In the genomic region with DNA sequence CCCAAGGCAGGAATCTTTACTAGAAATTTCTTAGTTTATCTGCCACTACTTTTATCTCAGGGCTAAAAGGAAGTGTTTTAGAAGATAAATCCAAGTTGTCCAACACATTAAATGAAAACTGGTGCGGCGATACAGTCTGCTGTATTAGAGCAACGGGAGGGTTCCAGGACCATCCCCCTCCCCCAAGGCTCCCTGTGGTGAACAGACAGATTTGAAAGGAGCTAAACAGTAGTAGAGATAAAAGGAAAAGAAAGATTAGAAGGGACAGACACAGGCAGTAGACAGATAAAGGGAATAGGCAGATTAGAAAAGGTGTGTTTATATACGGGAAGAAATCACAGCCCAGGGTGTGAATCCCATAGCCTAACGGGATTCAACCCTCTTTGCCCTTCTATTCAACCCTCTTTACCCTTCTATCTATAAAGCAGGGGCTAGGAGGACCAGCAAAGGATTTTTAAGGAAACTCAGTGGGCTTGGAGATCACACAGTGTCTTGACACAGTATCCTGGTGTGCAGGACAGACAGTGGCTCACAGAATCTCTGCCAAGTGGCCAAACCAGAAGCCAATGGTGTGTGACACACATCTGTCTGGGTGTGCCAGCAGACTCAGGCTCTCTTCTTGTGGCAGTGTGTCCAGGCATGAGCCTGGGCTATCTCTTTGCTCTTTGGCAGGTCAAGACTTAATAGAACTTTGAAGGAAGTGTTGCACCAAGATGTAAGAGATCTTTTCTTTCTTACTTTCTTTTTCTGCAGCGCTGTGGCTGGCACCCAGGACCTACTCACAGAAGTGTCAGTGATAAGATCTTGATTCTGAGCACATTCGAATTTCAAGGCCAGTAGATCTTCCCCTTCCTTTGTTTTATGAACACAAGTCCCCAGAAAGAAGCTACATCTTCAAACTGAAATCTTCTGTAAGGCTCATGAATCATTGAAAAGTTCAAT, we compare ENCODE assay signal across 17 mouse cellular contexts. TPM values are rescaled to one million over a fixed set of nuclear protein-coding genes. Genes with fewer than 3 reads are reported as not detected.
A peak's percentile ranks its signal among the peaks of the same experiment; 100 is the strongest.
DNase-seq lines count a peak whose midpoint lies in the region; ATAC-seq and TF ChIP-seq lines count a peak whose summit lies in the region.
"Had no signal": no experiment of that assay in that cellular context is flagged by ENCODE, and none has a peak within 500 bp of the region (broad histone marks: within the 10 kb centered on the region; RNA-seq: fewer than 3 reads in every experiment).

No protein-coding gene starts in this region.

- no peak for DNase-seq in heart, postnatal 0 days (ENCODE audit: low spot score)
- no peak for DNase-seq in heart, postnatal 4 days
- DNase-seq in thymus, postnatal 25 days: peak; percentile 14
- DNase-seq in thymus, postnatal 14 days: no peak
- DNase-seq in naive thymus-derived CD4-positive, alpha-beta T cell, adult 2 months (ENCODE audit: low read depth): peak; percentile 64
- no peak for DNase-seq in embryonic facial prominence, embryonic 10.5 days (ENCODE audit: low spot score)
- no peak for DNase-seq in neural tube, embryonic 10.5 days (ENCODE audit: extremely low spot score, low spot score)
- DNase-seq: adrenal gland, postnatal 25 days; cerebellum, adult 8-10 months; gastrocnemius, postnatal 25 days had no signal

- H3K9ac ChIP-seq in heart, postnatal 0 days (replicated peaks; ENCODE audit: low read depth, low read length): no peak overlapping the region
- H3K9ac ChIP-seq: embryonic facial prominence, embryonic 15.5 days; heart, embryonic 15.5 days; hindbrain, embryonic 15.5 days; limb, embryonic 12.5 days; liver, embryonic 14.5 days had no signal

- TF ChIP-seq CTCF in heart, postnatal 0 days (IDR thresholded peaks at IDR 0.05; ENCODE audit: low read depth): no peak

- H3K27me3 ChIP-seq in heart, postnatal 0 days (ENCODE audit: control insufficient read depth, insufficient read depth, low read length): no peaks in the 10 kb centered on the region
- no peaks in the 10 kb centered on the region for H3K27me3 ChIP-seq in embryonic facial prominence, embryonic 10.5 days (replicated peaks; ENCODE audit: low read depth, poor library complexity, severe bottlenecking)
- H3K27me3 ChIP-seq: embryonic facial prominence, embryonic 15.5 days; heart, embryonic 15.5 days; hindbrain, embryonic 15.5 days had no signal

- H3K27ac ChIP-seq in heart, postnatal 0 days (ENCODE audit: low read depth): peak overlapping the region; percentile 60; the same call in 1 of the 2 replicates
- no peak overlapping the region for H3K27ac ChIP-seq in embryonic facial prominence, embryonic 10.5 days (replicated peaks)
- H3K27ac ChIP-seq: embryonic facial prominence, embryonic 15.5 days; forebrain, embryonic 10.5 days; heart, embryonic 15.5 days; hindbrain, embryonic 15.5 days; limb, embryonic 12.5 days; liver, embryonic 14.5 days had no signal

- H3K4me2 ChIP-seq in heart, postnatal 0 days (ENCODE audit: low read depth, low read length): no peak overlapping the region
- H3K4me2 ChIP-seq: embryonic facial prominence, embryonic 15.5 days; heart, embryonic 15.5 days; hindbrain, embryonic 15.5 days; limb, embryonic 12.5 days had no signal

- WGBS in heart, postnatal 0 days: 33% methylated on average over 7 of the region's 7 CpGs
- 59% methylated on average over 7 of the region's 7 CpGs for WGBS in embryonic facial prominence, embryonic 10.5 days

- peaks cover 19% of the 10 kb centered on the region for H3K4me1 ChIP-seq in heart, postnatal 0 days (ENCODE audit: control insufficient read depth, insufficient read depth)
- H3K4me1 ChIP-seq in embryonic facial prominence, embryonic 10.5 days: 0 out of 2 replicates have a peak, but pooled peaks cover 2% of the 10 kb centered on the region
- H3K4me1 ChIP-seq: embryonic facial prominence, embryonic 15.5 days; hindbrain, embryonic 15.5 days; limb, embryonic 12.5 days had no signal

- H3K4me3 ChIP-seq in heart, postnatal 0 days (ENCODE audit: low read depth, low read length): no peak overlapping the region
- H3K4me3 ChIP-seq in embryonic facial prominence, embryonic 10.5 days: no peak overlapping the region
- H3K4me3 ChIP-seq: embryonic facial prominence, embryonic 15.5 days; forebrain, embryonic 10.5 days; heart, embryonic 15.5 days; hindbrain, embryonic 15.5 days; limb, embryonic 12.5 days had no signal

- TF ChIP-seq EP300 in heart, postnatal 0 days (IDR thresholded peaks at IDR 0.05; ENCODE audit: low read depth): no peak

- H3K36me3 ChIP-seq in heart, postnatal 0 days (replicated peaks; ENCODE audit: control insufficient read depth, insufficient read depth, low read length): no peaks in the 10 kb centered on the region
- H3K36me3 ChIP-seq in embryonic facial prominence, embryonic 10.5 days (replicated peaks): no peaks in the 10 kb centered on the region
- H3K36me3 ChIP-seq: embryonic facial prominence, embryonic 15.5 days; forebrain, embryonic 10.5 days; heart, embryonic 15.5 days; hindbrain, embryonic 15.5 days; limb, embryonic 12.5 days had no signal

- H3K9me3 ChIP-seq in heart, postnatal 0 days (replicated peaks; ENCODE audit: control insufficient read depth, low read length): no peaks in the 10 kb centered on the region
- H3K9me3 ChIP-seq in embryonic facial prominence, embryonic 10.5 days: peaks cover 12% of the 10 kb centered on the region; the same call in 1 of the 2 replicates
- H3K9me3 ChIP-seq: embryonic facial prominence, embryonic 15.5 days; heart, embryonic 15.5 days; hindbrain, embryonic 15.5 days had no signal

- ATAC-seq in heart, postnatal 0 days (ENCODE audit: insufficient read depth, low read depth): no peak
- peak; percentile 81 for ATAC-seq in activated CD4-positive, CD25-positive, alpha-beta regulatory T cell, adult 4 months

RNA-seq across cellular contexts. Expression of gene Nup210, which starts 7.9 kb away (rescaled TPM):
- 9.7 and 13.4 TPM in 2 replicates for total RNA-seq in heart, postnatal 0 days (2014; rRNA removed; ENCODE audit: low replicate concordance)
- 1.6 TPM in 2 replicates for polyA plus RNA-seq in heart, postnatal 0 days (2015; fragmentation: Nextera tagmentation; extraction: Ambion mirVana)
- 10 to 100 TPM; 13.1 to 15.4 TPM for total RNA-seq in heart, postnatal 4 days (2021)
- 10 to 100 TPM; 61.6 to 82.1 TPM for polyA plus RNA-seq in activated CD4-positive, CD25-positive, alpha-beta regulatory T cell, adult 4 months (2017; shearing (Covaris generic))
- polyA plus RNA-seq in embryonic facial prominence, embryonic 10.5 days (2016; fragmentation: Nextera tagmentation; extraction: Ambion mirVana): 15.8 and 17.3 TPM in 2 replicates

RNA-seq across cellular contexts. Expression of gene Hdac11, which starts 31.9 kb away (rescaled TPM):
- 17.9 and 19.6 TPM in 2 replicates for total RNA-seq in heart, postnatal 0 days (2014; rRNA removed; ENCODE audit: low replicate concordance)
- polyA plus RNA-seq in heart, postnatal 0 days (2015; fragmentation: Nextera tagmentation; extraction: Ambion mirVana): 9.2 and 9.5 TPM in 2 replicates
- 10 to 100 TPM; 11.4 to 12.5 TPM for total RNA-seq in heart, postnatal 4 days (2021)
- polyA plus RNA-seq in activated CD4-positive, CD25-positive, alpha-beta regulatory T cell, adult 4 months (2017; shearing (Covaris generic)): 1 to 10 TPM in 1 of 2 experiments, under 1 TPM in 1; 0.54 to 1.3 TPM
- 8.6 and 9.8 TPM in 2 replicates for polyA plus RNA-seq in embryonic facial prominence, embryonic 10.5 days (2016; fragmentation: Nextera tagmentation; extraction: Ambion mirVana)

Comparison
In these comparisons a context has a peak if more than half of its experiments do, and no peak if none do; other contexts are left out.
1. DNase-seq: peak in thymus, postnatal 25 days (single experiment) and naive thymus-derived CD4-positive, alpha-beta T cell, adult 2 months (single experiment); none in heart, postnatal 0 days (single experiment), heart, postnatal 4 days (single experiment), thymus, postnatal 14 days (single experiment), embryonic facial prominence, embryonic 10.5 days (single experiment) and neural tube, embryonic 10.5 days (single experiment).